Mouse (Mus musculus): ENCODE measurements around the gene Mcemp1. TPM values are rescaled to one million over a fixed set of nuclear protein-coding genes. Genes with fewer than 3 reads are reported as not detected.
A peak's percentile ranks its signal among the peaks of the same experiment; 100 is the strongest.

Mcemp1 gene
- total and polyA plus RNA-seq, 3 experiments = 0.49 TPM; not detected in 2

DNA sequence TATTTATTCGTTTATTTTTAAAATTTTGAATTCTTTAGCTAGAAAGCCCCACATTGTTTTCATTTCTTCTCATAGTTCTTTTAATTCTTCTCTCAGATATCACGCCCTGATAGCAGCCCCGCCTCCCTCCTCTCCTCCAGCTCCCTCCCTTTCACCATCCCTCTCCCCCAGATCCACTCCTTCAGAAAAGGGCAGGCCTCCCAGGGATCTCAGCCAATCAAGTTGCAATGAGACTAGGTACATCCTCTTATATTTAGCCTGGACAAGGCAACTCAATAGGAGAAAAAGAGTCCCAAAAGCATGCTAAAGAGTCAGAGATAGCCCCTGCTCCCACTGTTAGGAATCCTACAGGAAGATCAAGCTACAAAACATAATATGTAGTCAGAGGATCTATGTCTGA is 9.1 kb downstream of the Mcemp1 start:
- no peak for DNase-seq

DNA sequence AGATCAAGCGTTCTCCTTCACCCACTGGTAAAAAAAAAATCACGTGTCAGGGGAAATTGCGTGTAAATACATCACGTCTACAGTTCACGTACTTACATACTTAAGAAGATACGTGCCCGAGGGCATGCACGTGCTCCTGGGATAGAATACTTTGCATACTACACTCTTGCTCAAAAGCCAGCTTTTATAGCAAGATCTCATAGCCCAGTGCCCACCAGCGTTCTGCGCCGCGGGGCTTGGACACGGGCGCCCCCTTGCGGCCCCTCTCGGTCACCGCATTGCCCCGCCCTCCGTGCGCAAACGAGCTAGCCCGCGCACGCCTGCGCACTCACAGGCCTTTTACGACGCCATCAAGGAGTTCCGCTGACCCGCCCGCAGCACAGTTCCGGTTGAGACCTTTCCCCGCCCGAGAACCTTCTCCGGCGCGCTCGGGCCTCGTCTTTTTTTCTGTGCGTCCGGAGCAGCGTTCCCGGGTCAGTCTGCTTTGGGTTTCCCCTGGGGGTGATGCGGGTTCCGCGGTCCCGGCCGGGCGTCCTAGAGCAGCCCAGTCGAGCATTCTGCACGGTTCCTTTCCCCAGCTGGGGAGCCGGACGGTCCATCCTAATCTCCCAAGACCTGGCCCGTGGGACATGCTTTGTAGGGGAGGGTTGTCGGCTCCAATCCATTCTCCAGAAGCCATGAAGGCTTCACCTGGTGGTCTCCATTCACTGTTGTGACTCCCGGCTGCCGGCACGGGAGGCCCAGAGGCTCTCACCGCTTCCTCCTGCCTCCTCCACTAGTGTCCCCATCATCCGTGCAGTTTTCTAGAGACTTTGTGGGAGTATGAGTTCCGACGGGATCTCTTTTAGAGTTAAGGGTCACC is 10.8 kb downstream of the Mcemp1 start, which contains the start of gene Trappc5:
Gene Trappc5, plus strand, starts transcription at position 169 of the 862 bp plus-strand sequence.
- DNase-seq = peak; percentile 95

DNA sequence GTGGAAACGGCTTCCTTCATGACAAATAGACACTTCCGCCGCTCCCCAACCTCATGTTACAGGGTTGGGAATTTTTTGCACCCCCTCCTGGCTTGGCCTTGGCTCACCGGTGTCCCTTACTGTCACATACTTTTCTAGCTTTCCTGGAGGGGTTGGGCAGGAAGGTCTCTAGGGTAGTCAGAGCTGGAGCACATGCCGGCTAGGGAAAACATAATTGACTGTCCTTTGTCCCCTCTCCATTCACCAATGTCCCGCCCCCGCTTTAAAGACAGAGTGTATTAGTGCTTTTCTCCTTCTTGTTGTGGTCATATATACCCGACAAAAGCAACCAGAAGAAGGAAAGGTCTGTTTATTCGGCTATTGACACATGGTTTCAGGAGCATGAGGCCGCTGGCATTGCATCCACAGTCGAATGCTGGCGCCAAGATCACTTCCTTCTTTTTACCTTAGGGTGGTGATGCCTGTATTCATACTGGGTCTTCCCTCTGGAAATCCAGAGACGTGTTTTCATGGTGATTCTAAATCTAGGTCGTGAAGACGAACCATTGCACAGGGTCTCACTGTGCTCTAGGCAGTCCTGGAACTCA is 11.5 kb downstream of the Mcemp1 start:
- no peak for DNase-seq

- no peak for DNase-seq
Measured at GRCm38 (mm10) chr8:3678831-3679230, 13.3 kb downstream of the Mcemp1 start.

DNA sequence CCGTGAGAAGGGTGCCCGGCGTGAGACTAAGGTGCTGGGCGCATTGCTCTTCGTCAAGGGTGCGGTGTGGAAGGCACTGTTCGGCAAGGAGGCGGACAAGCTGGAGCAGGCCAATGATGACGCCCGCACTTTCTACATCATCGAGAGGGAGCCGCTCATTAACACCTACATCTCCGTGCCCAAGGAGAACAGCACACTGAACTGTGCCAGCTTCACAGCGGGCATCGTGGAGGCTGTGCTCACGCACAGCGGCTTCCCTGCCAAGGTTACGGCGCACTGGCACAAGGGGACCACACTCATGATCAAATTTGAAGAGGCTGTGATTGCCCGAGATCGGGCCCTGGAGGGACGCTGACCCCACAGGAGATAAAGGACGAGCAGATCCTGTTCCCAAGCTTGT is 13.7 kb downstream of the Mcemp1 start:
- DNase-seq = no peak

- no peak for DNase-seq
Measured at GRCm38 (mm10) chr8:3679656-3680055, 14.1 kb downstream of the Mcemp1 start.

DNA sequence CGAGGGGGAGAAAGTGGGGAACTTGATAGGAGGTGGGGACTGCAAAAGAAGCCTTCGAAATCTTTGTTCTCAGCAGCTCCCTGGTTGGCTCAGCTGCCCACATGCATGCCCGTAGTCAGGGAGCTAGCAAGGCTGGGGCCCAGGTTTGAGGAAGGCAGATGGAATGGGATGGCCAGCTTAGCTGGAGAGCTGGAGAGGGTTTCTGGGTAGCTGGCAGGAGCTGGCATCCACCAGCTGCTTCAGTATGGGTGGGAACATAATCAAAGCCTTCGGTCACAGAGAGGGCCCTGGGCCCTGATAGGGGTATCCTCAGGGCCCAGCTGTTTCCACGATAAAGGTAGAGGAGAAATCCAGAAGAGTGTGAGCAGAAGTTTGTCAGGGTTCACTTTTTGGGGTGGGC is 16.9 kb downstream of the Mcemp1 start:
- no peak for DNase-seq

DNA sequence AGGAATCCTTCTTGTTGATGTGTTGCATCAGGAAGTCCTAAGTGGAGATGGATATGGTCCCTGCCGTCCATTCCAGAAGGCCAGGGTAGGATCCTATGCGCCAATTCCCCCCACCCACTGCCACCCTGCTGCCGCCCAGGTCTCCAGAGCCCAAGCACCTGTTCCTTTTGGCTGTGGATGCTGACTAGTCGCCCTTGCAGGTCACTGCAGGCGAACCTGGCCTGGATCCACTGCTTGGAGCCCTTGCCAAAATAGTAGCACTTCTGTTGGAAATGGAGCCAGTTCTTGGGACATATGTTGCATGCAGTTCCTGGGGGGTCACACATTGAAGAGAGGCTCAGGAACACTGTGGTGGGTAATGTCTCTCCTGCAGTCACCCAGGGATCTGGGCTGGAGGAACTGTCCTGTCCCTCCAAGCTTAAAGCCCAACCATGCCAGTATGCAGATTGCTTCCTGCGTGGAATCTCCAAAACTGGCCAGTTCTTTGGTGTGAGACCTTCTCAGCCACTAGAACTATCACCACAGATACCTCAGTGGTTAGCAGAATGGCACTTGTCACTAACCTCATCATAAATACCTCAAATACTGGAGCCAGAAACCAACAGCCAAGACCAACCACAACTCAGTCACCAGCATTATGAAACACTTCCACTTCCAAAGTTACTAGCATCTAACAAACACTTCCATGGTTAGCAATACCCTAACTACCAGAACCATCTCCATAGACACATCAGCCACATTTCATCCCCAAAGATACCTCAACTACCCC is 18.0 kb downstream of the Mcemp1 start:
- no peak for DNase-seq

GRCm38 (mm10) chr8:3684530-3684929 is 19.0 kb downstream of the Mcemp1 start:
- DNase-seq = no peak

DNA sequence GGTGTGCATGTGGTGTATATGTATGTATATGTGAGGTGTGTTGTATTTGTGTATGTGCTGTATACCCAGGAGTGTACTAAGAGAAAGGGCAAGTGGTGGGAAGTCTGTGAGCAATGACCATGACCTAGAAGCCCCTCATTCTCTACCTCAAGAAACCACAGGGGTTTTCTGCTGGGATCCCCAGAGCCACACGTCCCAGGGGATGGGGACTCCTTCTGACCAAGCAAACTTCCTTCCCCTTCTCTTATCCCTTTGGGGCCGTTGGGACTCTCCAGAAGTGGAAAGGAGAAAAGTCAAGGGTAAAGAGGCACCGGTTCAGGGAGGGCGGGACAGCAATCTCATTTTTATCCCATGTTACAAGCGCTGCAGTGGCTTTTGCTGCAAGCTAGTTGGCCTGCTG is 19.9 kb downstream of the Mcemp1 start:
- no peak for DNase-seq

DNA sequence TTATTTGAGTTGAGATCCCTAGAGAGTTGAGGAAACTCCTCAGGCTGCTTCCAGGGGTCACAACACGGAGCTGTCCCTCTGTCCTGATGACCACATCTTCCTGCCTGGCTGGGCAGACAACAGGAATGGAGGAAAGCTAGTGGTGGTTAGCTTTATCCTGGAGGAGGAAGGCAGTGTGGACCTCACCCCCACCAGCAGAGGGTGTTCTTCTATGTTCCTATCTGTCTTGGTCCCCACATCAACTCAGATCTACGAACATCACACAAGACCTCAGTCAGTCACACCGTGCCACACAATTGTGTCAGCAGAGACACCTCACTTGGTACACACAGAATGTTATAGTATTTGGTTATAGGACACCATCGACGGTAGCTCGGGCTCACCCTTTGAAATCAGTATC is 22.0 kb downstream of the Mcemp1 start:
- no peak for DNase-seq

DNA sequence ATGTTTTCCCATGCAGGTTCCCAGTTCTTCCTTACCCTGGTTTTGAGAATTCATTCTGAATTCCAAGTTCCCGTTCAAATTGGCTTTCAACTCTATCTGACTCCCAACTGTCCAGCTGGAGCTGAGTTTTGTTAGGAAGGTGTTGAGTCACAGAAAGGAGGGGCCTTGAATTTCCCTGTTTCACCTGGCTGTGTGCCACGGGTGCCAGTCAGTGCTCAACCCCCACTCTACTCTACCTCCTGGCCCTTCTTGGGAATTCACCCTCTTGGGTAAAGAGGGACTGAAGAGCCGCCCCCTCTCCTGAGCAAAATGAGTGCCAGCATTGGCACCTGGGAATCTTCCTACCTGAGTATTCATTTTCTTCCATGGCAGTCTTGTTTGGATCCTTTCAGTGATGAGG is 25.2 kb downstream of the Mcemp1 start:
- no peak for DNase-seq

GRCm38 (mm10) chr8:3694121-3694520 is 28.6 kb downstream of the Mcemp1 start, which contains the start of gene Fcer2a:
Fcer2a (minus strand) TSS chr8:3694175.
- no peak for DNase-seq

DNA sequence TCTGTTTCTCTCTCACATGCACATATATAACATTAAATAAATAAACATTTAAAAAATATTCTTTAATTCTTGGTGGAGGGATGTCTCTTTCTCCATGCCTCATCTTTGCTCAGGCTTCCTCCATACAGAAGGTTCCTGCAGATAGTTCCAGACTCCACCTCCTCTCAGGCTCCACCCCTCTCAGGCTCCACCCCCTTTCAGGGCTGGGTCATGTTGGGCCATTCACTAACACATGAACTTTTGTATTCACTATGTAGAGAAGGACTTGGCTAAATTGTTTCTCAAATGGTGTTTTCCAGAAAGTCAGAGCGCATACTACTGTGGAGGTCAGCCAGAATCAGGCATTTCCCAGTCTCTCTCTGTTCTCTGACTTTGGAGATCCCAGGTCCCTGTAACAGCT is 35.9 kb downstream of the Mcemp1 start:
- no peak for DNase-seq

- peak; percentile 9 for DNase-seq
Measured at GRCm38 (mm10) chr8:3705711-3706110, 40.2 kb downstream of the Mcemp1 start.

- DNase-seq = no peak
Measured at GRCm38 (mm10) chr8:3707611-3708010, 42.1 kb downstream of the Mcemp1 start.

- DNase-seq = no peak
Measured at GRCm38 (mm10) chr8:3710312-3710711, 44.8 kb downstream of the Mcemp1 start.

DNA sequence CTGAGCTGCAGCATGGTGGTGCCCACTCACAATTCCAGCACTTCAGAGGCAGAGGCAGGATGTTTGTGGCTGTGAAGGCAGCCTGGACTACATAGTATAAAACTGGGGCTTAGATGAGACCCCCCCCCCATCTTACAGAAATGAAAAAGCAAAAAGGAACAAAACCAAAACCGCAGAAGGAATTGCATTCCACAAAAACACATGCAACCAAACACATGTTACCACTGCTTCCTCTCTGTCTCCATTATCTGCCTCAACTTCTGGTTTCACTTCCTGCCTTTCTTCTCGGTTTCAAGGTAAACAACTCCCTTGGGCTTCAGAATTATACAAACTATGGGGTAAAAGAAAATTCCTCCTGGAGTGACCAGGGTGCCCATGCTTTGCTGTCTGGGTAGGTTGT is 46.1 kb downstream of the Mcemp1 start:
- no peak for DNase-seq

- no peak for DNase-seq
Measured at GRCm38 (mm10) chr8:3717321-3717954, 51.9 kb downstream of the Mcemp1 start.

GRCm38 (mm10) chr8:3718559-3718958 is 53.0 kb downstream of the Mcemp1 start:
- peak; percentile 76 for DNase-seq
